Mouse (Mus musculus) embryo, embryonic 10.5 days (tissue): ENCODE results near the gene Sh2d4b.
A peak's percentile ranks its signal among the peaks of the same experiment; 100 is the strongest.

Source experiments
- DNase-seq: peaks from one replicate; pipeline ENCODE4 v3.0.0-alpha.2; 2015; ENCODE audit warnings: low spot score

The Sh2d4b gene

DNA sequence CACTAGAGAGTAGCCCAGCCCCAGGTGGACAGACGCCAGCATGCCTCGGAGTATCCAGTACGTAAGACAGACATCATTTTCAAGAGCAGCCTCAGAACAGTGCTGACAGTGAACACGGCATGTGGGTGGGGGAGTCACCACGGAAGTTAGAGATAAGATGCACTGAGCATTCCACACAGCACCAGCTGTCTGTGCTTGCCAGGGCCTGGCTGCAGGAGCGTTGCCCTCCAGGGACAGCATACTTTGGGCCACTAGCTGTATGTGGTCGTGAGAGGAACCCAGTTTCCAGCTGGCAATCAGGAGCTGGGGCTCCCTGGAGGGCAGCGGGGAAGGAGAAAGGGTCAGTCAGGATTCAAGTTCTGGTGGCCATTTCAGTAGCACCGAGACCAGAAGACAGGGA, 13.7 kb upstream of the Sh2d4b start:
- DNase-seq: no peak

DNA sequence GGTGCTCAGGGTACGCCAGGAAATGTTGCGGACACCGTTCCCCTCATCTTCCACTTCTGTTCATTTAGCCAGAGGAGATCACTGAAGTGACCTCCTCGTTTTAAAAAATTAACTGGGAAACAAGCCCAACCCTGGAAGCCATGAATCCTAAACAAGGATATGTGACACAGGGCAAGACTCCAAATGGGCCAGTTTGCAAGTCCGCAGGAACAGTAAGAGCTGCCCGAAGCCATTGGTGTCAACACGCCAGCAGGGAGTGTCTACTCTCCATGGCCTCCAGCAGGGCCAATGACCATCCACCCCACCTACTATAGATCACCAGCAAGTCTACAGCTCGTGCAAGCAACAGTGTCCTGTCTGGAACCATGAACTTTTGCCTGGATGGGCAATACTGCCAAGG, 12.7 kb upstream of the Sh2d4b start:
- no peak for DNase-seq

DNA sequence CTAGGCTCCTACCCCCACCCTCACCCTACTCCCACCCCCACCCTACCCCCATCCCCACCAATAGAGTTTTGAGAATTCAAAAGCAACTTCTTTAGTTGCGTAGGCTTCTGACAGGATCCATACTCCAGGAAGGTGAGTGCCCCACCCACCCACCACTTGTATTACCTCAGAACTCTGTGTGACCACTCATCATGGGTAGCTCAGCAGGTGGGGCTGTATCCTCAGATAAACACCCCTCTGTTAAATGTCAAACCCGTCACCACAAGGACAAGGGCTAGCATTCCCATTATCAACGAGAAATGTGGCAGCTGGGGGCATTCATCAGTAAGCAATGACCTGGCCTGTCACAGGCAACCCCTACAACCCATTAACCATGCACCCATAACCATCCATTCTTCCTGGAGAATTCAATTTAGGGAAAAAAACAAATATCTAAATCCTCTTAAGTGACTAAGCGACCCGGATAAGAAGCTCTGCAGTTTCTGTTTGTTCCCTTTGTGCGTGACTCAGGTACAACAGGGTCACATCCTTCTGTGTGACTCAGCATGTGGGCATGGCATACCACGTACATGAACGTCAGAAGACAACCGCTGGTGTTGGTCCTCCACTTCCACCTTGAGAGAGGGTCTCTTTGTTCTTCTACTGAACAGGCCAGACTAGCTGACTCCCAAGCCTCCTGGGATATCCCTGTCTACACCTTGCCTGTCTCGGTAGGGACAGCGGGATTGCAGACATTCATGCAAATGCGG, 9.4 kb upstream of the Sh2d4b start:
- no peak for DNase-seq

DNA sequence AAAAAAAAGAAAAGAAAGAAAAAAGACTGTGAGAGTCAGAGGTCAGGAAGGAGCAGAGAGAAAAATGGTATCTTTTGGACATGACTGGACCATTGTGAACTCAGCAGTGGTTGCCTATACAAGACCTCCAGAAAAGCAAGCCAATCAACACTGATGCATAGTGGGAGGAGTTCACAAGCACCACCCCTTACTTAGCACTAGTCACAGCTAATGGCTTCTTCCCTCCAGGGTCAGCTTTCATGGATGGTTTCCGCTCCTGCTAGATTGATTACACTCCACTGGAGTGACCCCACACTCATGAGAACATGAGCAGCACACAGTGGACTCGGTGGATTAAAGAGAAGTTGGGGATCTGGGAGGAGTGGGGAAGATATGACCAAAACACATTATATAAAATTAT, 7.2 kb upstream of the Sh2d4b start:
- DNase-seq: peak; percentile 30

DNA sequence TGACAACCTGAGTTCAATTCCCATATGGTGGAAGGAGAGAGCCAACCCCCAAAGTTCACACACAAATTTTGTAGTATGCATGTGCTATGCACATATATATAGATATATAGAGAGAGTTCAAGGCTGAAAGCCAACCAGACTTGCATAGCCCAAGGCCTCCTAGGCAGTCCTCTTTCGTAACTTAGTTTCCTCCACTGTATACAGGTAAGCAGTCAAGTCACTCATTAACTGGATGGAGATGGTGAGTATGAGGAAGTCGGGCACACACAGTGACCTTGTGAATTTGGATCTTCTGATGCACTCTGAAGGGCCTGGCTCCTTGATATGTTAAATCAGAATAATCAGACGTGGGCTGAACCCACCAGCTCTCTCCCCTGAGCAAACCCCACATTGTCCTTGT, 4.8 kb upstream of the Sh2d4b start:
- DNase-seq: no peak

DNA sequence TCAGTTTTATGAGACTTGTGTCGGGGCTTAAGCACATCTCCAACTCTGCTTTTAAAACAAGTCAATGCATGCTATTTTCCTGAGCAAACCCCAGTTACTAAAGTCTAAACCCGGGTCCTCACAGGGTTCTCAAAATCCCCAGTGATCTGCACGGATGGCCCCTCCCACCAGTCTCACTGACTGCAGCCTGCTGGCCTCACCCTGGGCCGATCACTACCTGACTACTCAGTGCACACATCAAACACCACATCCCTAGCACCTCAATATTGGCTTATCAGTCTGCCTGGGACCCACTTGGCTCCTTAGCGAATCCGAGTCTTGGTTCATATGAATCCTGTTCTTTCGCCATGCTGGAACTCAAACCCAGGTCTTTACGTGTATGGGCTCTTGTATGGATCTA, 2.6 kb upstream of the Sh2d4b start:
- DNase-seq: no peak

DNA sequence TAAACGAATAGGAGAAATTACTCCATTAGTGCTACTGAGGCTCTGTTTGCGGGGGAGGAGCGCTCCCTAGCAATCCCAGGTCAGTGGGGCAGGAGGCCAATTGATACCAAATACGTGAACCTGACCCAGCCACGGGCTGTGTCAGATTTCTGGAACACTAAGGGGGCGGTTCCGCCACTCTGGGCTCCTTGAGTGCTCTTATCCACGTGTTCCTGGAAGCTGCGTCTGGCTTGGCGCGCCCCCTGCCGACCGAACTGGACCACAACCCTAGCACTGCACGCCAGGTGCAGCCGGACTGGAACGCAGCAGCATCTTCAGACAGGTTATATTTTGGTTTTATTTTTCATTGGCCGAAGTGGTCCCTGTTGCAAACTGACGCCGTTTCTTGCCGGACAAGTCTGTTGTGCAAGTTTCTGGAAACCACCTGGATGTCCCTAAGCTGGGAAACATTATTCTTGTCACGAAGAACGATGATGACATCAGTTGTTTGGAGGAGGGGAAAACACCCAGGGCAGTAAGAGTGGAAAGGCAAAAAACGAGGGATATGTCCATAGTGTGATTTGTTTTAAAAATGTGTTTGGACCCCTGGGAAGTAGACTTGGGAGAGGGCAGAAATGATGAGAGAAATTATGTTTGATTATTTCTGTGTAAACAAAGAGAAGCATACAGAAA, 1.6 kb upstream of the Sh2d4b start:
- DNase-seq: peak; percentile 87

DNA sequence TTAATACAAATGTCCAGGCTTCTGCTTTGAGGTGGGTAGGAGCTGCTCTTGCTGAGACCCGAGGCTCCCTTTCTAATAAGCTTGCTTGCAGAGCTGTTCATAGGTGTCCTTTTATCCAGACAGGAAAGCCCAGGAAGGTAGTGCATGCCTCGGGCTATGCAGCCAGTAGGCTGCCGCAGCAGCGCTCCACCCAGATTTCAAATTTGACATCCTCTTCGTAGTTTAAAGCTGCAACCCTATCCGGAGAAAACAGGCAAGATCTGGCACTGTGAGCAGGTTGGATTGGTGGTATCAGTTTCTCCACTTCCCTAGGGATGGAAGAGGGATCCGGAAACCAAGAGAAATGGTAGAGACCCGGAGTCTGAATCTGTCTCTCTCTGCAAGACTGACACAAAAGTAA, 818 bp upstream of the Sh2d4b start:
- DNase-seq: no peak

DNA sequence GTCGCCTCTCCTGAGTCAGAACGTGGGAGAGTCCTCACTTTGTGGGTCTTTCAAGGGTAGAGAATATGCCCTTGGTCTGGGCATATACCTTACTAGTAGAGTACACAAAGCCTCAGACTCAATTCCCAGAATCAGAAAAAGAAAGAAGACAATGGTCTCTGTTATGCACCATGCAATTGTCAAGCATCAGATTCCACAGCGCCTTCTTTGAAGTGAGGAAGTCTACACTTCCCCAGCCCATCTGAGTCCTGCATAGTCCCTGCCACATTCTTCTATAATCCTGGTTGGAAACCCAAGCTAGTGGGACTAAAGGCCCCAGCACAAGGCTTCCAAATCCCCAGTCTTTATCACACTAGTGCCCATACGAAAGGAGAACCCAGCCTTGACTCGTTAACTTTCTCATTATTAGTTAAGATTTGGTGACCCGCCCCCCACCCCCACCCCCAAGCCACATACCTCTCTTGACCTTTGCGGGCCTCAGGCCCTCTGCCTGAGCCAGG, 690 bp downstream of the Sh2d4b start:
- DNase-seq: no peak

DNA sequence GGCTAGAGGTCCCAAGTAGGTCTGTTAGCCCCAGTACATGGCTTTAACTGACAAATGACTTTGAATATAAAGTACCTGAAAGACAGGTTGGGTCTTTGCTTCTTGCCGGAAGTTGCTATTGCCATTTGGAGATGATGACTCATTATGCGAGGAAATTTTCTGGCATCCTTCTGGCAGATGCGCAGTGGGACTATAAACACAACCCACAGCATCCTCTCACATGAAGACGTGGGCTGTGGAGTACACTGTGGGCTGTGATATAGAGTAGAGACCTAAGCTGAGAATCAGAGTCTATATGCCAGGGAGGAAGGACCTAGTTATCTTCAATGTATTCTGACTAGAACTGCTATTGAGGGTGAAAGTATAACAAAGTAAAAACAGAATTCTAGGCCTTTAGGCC, 1.6 kb downstream of the Sh2d4b start:
- no peak for DNase-seq

DNA sequence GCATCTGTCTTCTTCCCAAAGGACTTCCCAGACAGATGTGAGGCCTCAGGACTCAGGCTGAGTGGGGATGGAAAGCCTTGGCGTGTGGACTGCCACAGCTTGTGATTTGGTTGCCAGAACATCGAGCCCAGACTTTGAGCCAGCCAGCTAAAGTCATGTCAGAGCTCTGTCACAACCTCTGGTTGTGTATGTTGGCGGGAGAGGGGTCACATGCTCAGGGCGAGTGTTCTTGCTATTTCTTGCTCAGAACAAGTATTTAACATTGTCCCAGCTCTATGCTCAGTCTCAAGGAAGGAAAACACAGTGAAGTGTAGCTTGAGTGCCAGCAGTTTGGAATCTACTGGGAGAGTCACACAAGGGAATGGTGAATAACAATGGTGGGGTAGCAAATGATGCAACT, 3.4 kb downstream of the Sh2d4b start:
- DNase-seq: no peak

DNA sequence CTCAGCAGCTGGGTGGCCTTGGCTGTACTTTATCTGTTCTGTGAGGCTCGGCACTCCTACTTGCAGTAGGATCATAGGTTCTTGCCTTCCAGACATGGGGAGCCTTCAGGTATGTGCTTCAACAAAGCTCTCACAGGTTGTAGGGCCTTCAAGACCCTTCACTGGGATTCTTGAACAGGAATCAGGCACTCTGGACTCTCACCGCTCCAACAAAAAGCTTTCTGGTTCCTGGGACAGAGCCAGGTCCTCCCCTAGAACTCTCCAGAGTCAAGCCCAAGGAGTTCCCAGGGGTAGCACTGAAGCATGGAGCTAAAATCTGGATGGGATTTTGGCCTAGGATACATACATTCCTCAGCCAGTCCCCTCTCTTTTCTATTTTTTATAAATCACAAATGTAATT, 3.9 kb downstream of the Sh2d4b start:
- no peak for DNase-seq

DNA sequence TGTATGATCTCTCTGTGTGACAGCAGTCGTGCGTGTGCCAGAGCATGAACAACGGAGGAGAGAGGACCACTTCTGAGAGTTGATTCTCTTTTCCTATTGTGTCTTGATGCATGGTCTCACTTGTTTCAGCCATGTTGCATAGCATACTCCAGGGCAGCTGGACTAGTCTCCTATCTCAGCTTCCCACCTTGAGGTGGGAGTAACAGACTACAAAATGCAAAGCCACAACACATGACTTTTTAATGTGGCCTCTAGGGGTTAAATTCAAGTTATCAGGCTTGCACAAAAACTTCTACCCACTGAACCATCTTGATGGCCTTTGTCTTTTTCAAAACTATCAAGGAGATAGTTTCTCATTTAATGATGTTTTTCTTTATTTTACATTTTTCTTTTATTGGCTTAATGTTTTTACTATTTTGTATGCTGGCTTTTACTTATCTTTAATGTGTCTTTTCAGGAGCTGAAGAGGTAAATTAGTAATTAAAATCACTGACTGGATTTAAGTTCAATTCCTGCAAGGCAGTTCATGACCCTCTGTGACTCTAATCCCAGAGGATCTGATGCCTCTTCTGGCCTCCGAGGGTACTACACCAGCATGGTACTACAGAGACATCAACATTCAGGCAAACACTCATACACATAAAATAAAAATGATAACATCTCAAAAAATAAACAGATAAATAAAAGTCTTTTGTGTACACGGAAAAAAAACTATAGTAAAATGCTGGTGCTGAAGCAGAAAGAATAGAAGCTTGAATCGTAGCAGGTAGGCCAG, 6.5 kb downstream of the Sh2d4b start:
- DNase-seq: peak; percentile 36

DNA sequence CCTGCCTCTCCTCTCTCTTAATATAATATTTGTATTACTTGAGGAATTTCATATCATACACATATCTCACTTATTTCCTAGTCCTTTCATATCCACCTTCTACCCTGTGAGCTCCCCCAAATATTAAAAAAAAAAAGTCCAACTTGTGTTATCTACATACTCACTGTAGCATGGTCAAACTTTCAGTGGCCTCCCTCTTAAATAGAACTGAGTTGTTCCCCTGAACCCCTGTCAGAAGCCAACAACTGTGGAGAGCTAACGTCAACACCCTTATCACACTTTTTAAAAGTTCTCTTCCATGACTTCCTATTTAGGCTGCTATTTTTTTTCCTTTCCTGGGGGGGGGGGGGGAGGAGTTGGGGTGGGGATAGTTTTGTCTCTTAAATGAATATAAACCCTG, 7.3 kb downstream of the Sh2d4b start:
- DNase-seq: no peak

DNA sequence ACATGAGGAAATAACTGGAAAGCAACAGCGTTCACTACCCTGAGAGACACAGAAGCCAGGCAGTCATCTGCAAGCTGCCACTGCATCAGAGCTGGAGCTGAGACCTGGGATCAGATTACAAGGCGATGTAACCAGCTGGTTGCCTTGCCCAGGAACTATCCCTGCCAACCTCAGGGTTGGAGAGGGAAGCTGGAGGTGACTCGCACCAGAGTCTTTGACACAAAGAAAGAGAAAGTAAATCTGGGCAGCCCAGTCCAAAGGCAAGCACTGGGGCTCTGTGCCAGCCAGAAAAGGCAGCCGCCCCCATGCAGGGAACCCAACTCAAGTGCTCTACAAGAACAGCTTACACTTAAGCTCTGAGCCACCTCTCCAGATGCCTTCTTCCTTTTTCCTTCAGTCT, 7.8 kb downstream of the Sh2d4b start:
- DNase-seq: peak; percentile 33

DNA sequence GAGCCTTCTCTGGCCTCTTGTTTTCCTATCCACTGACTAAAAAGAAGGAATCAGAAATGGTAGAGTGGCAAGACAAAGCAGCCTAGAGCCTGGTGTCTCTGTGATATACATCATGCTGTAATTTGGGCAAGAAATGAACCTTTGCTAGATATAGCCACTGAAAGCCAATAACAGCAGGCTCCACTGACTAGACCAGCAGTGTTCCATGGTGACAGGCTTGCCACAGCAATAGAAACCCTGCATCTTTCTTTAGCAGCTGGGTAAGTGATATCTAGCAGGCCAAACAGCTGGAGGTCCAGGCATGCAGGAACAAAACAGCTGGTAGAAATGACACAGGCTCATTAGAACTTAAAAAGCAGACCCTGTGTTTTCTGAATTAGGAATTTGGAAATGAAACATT, 18.5 kb downstream of the Sh2d4b start:
- DNase-seq: no peak

DNA sequence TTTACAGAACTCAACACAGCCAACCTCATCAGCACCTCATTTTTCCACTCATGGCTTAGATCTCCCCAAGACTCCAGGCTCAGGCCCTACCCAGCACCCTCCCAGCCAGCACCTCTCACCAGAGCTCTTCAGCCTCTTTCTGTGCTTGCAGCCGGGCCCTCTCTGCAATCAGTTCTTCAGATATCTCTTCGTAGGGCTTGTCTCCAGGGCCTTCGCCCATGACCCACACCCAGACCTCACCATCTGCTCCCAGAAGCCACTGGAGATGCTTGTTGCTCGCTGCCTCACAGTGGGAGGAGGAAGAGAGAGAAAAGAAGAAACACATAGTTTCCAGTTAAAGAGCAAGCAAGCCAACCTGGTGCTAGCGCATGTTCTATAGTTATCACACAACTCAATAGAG, 19.1 kb downstream of the Sh2d4b start:
- DNase-seq: no peak

DNA sequence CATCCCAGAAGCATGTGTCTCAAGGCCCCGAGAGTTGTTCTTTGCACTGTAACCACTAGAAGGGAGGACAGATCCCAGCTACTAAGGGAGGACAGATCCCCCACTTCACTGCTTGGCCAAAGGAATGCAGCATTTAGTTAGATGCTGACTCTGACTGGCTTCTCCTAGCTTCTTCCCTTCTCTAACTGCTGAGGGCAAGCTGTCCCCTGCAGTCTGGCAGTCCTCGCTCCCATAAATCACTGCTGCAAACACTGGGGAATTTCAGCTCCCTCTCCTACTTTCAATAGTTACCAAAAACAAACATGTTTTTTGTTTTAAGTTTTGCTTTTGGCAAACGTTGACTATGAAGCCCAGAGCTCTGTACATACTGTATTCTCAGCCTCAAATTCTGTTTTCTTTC, 22.5 kb downstream of the Sh2d4b start:
- DNase-seq: no peak

DNA sequence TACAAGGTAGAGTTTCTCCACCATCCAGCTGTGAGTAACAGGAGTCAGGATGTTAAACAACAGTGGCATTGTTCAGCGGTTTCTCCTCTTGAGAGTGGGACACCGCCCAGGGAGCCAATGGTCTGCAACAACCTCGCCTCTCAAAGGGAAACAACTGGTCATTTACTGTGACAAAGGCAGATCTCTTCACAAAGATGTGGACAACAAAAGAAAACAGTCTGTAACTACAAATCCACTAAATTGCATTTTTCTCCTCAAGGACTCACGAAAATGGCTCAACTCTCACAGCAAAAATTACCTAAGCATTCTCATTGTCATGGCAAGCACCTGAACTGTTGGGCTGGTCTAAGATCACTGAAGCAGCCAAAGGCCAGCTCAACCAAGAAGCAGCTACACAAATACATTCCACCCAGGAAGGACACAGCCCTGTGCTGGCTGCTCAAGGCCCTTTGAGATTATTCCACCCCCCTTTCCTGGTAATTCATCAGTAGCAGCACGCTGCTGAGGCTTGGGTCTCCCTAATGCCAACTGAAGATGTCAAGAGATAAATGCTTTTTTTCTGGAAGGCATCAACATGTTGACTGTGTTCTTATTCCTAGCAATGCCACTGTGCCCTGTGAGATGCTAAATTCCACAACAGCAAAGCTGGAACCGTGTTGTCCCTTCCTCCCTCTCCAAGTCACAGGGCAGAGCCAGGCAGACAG, 28.1 kb downstream of the Sh2d4b start:
- peak; percentile 4 for DNase-seq

DNA sequence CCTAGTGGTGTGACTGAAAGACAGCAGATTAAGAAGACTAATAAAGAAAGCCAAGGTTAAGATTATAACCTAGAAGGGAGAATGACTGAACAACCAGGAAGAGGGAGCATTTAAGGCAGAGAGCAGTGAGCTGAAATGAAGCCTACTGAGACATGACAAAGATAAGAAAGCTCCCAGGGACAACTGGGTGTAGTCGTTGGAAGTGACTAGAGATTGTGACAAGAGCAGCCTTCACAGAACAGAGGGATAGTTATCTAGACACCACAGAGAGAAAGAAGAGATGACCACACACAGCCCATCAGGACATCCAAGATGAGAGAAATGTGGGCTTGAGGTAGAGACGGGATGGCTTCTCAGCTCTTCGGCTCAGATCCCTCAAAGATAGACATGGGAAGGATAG, 29.4 kb downstream of the Sh2d4b start:
- no peak for DNase-seq

DNA sequence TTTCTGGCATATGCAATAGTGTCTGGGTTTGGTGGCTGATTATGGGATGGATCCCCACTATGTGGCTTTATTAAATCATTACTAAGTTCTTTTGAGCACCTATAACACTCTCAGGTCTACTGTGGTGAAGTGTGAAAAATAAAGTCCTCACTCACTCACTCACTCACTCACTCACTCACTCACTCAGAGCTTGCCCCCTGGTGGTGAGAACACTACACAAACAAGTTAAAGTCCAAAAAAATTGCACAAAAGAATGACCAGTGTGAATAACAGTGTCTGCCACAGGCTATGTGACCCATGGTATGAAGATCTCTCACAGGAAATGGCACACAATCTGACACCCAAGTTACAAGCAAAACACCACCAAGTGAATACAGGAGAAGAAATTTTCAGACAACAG, 30.0 kb downstream of the Sh2d4b start:
- no peak for DNase-seq

DNA sequence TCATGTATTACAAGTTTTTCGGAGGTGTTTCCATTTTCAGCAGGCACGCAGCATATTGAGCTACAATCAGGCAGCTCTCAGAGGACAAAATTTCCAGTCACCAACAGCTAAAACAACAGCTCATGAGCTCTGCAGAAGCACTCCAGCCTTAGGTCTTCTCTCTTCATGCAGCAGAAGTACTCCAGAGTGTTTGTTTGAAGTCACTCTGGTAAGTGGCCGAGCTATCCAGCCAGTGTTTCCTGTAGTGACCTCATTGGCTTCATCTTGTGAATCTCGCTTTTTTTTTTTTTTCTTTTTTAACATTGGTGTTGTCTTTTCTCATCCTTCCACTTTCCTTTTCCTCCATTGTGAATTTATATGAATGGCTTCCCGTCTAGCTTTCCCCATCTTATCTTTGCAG, 40.1 kb downstream of the Sh2d4b start:
- DNase-seq: no peak
